Mouse (Mus musculus): ENCODE data around the gene Parp3. TPM values are rescaled to one million over a fixed set of nuclear protein-coding genes. Genes with fewer than 3 reads are reported as not detected.

Gene Parp3
- total and polyA plus RNA-seq, 2 experiments from 2014 or later: 2.8 to 7.2 TPM

DNA sequence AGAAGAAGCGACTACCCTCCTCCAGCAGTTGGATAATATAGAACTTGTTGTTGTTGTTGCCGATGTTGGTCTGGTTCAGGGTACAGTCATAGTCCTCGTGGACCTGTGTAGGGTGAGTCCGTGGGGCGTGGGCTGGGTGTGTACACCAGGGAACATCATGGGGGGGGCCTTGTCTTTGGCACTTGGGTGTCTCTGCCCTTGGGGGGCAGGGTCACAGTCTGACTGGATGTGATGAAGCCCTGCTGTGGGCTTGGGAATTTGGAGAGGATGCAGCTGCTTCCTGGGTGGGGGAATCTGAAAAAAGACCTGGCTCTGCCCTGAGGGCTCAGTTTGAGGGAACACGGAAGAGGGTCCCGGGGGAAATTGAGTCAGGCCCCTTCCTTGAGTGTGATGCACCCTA is 1.7 kb downstream of the Parp3 start:
- Histone ChIP-seq H3K9ac (replicated peaks; ENCODE audit: low read depth, low read length) (no peak overlapping the region), H3K4me1 (ENCODE audit: control insufficient read depth, insufficient read depth) (peaks cover 32% of the 10 kb centered on the region)

DNA sequence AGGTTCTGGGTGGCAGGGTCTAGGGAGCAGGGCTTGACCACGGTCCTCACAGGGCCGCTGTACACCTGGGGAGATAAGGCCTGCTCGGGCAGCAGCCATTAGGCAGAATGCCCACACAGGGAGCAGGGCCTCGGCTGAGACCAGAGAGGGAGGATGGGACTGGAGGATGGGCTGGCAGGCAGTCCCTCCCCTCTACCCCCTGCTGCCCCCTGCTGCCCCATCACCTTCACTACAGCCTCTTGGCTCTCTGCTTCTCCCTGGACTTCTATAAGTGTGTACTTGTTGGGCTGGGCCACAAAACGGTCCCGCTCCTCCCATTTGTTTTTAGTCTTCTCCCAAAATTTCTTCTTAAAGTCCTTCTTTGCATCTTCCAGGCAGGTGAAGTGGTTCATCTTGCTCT is 2.3 kb downstream of the Parp3 start:
- TF ChIP-seq EP300 (IDR thresholded peaks at IDR 0.05; ENCODE audit: low read depth) (no peak), CTCF (IDR thresholded peaks at IDR 0.05; ENCODE audit: low read depth) (peak; percentile 70)
- ATAC-seq (ENCODE audit: insufficient read depth, low read depth) (0 out of 2 replicates have a peak, but pooled peaks have one; percentile 1), DNase-seq (ENCODE audit: low spot score) (peak; percentile 68)
- Histone ChIP-seq H3K36me3 (replicated peaks; ENCODE audit: control insufficient read depth, insufficient read depth, low read length) (no peaks in the 10 kb centered on the region), H3K9ac (replicated peaks; ENCODE audit: low read depth, low read length) (no peak overlapping the region), H3K27me3 (ENCODE audit: control insufficient read depth, insufficient read depth, low read length) (no peaks in the 10 kb centered on the region), H3K27ac (ENCODE audit: low read depth) (no peak overlapping the region), H3K4me1 (ENCODE audit: control insufficient read depth, insufficient read depth) (peaks cover 32% of the 10 kb centered on the region), H3K4me3 (ENCODE audit: low read depth, low read length) (no peak overlapping the region), H3K9me3 (replicated peaks; ENCODE audit: control insufficient read depth, low read length) (no peaks in the 10 kb centered on the region), H3K4me2 (ENCODE audit: low read depth, low read length) (no peak overlapping the region)
- 4% methylated on average over 6 of the region's 6 CpGs for WGBS

More for the DNA sequence above, 1.7 kb downstream of the Parp3 start:
- no peaks in the 10 kb centered on the region for H3K9me3 ChIP-seq (replicated peaks; ENCODE audit: control insufficient read depth, low read length)
- no peak overlapping the region for H3K4me3 ChIP-seq (ENCODE audit: low read depth, low read length)
- 66% methylated on average over 7 of the region's 7 CpGs for WGBS
- H3K36me3 ChIP-seq (replicated peaks; ENCODE audit: control insufficient read depth, insufficient read depth, low read length): no peaks in the 10 kb centered on the region
- H3K27me3 ChIP-seq (ENCODE audit: control insufficient read depth, insufficient read depth, low read length): no peaks in the 10 kb centered on the region
- ATAC-seq (ENCODE audit: insufficient read depth, low read depth) (no peak), DNase-seq (ENCODE audit: low spot score) (no peak)
- TF ChIP-seq EP300 (IDR thresholded peaks at IDR 0.05; ENCODE audit: low read depth): no peak
- TF ChIP-seq CTCF (IDR thresholded peaks at IDR 0.05; ENCODE audit: low read depth): no peak
- H3K27ac ChIP-seq (ENCODE audit: low read depth): no peak overlapping the region
- H3K4me2 ChIP-seq (ENCODE audit: low read depth, low read length): 0 out of 2 replicates have a peak overlapping the region, but pooled peaks have one; percentile 56

DNA sequence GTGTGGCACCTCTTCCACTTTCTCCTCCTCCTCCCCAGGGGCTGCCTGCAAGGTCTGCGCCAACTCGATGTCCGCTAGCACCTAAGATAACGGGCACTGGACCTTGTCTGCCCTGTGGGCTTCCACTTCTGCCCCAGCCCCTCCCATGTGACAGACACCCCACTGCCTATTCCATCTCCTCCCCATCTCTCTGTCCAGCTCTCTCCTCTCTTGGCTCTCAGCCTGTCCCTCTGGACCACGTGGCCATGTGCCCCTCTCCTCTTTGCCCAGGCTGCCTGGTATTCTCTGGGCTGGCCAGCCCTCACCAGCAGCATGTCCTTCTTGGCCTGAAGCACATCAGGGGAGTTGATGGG is 3.0 kb downstream of the Parp3 start:
- ATAC-seq (ENCODE audit: insufficient read depth, low read depth) (no peak), DNase-seq (ENCODE audit: low spot score) (no peak)
- Histone ChIP-seq H3K4me1 (ENCODE audit: control insufficient read depth, insufficient read depth) (peaks cover 32% of the 10 kb centered on the region), H3K4me3 (ENCODE audit: low read depth, low read length) (no peak overlapping the region), H3K4me2 (ENCODE audit: low read depth, low read length) (no peak overlapping the region), H3K36me3 (replicated peaks; ENCODE audit: control insufficient read depth, insufficient read depth, low read length) (no peaks in the 10 kb centered on the region), H3K27me3 (ENCODE audit: control insufficient read depth, insufficient read depth, low read length) (no peaks in the 10 kb centered on the region), H3K27ac (ENCODE audit: low read depth) (no peak overlapping the region), H3K9me3 (replicated peaks; ENCODE audit: control insufficient read depth, low read length) (no peaks in the 10 kb centered on the region), H3K9ac (replicated peaks; ENCODE audit: low read depth, low read length) (no peak overlapping the region)
- no peak for TF ChIP-seq CTCF (IDR thresholded peaks at IDR 0.05; ENCODE audit: low read depth)
- no peak for TF ChIP-seq EP300 (IDR thresholded peaks at IDR 0.05; ENCODE audit: low read depth)
- 74% methylated on average over 5 of the region's 5 CpGs for WGBS

DNA sequence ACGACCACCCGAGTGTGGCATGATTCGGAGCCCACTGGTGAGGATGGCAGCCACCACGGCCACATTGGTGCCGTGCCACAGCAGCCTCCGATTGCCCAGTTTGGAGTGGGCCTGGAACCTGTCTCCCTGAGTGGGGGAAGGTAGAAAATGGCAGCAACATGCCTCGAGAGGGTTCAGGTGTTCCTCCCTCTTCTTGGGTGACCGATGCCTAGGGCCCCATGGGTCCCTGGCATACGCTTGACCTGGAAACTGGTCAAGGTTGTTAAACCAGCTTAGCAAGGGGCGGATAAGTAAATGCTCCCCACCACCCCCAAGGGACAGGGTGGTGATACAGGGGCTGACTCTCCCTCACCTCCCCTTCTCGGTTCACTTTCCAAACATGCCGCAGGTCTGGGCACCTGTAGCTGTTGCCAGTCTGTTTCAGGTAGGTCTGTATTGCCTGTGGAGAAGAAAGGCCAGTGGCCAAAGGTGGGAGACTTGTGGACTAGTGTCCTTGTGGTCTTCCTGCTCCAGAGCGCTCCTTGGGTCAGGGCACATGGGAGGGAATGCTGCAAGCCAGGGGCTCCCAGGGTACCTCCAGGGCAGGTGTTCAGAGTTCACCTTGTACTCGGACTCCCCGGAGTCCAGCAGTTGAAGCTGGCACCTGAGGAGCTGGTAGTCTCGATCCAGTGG is 3.5 kb downstream of the Parp3 start:
- Histone ChIP-seq H3K27ac (ENCODE audit: low read depth) (peak overlapping the region; percentile 32; the same call in 1 of the 2 replicates), H3K9ac (replicated peaks; ENCODE audit: low read depth, low read length) (no peak overlapping the region), H3K36me3 (replicated peaks; ENCODE audit: control insufficient read depth, insufficient read depth, low read length) (no peaks in the 10 kb centered on the region), H3K9me3 (replicated peaks; ENCODE audit: control insufficient read depth, low read length) (no peaks in the 10 kb centered on the region), H3K4me3 (ENCODE audit: low read depth, low read length) (no peak overlapping the region), H3K27me3 (ENCODE audit: control insufficient read depth, insufficient read depth, low read length) (no peaks in the 10 kb centered on the region), H3K4me1 (ENCODE audit: control insufficient read depth, insufficient read depth) (peaks cover 30% of the 10 kb centered on the region), H3K4me2 (ENCODE audit: low read depth, low read length) (no peak overlapping the region)
- WGBS: 96% methylated on average over 16 of the region's 16 CpGs
- no peak for DNase-seq (ENCODE audit: low spot score)
- TF ChIP-seq EP300 (IDR thresholded peaks at IDR 0.05; ENCODE audit: low read depth) (no peak), CTCF (IDR thresholded peaks at IDR 0.05; ENCODE audit: low read depth) (no peak)
- no peak for ATAC-seq (ENCODE audit: insufficient read depth, low read depth)

DNA sequence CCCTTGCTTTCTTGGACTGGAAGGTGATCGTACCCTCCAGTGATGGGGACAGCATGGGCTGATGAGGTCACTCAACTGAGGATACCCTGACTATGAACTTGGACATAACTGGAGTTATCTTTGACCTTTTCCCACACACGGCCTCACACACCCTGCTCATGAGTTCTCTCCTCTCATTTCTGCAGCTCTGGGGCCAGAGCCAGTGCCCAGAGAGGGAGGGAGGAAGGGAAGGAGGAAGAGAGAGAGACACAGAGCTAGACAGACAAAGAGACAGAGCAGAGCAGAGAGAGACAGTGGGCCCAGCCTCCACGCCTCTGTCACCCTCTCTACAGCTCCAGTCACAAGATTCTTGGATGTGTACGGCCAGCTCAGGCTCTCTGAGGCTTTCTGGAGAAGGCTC is 4.4 kb downstream of the Parp3 start:
- H3K9me3 ChIP-seq (replicated peaks; ENCODE audit: control insufficient read depth, low read length): no peaks in the 10 kb centered on the region
- no peaks in the 10 kb centered on the region for H3K36me3 ChIP-seq (replicated peaks; ENCODE audit: control insufficient read depth, insufficient read depth, low read length)
- H3K4me1 ChIP-seq (ENCODE audit: control insufficient read depth, insufficient read depth): peaks cover 21% of the 10 kb centered on the region
- no peaks in the 10 kb centered on the region for H3K27me3 ChIP-seq (ENCODE audit: control insufficient read depth, insufficient read depth, low read length)
- no peak overlapping the region for H3K4me2 ChIP-seq (ENCODE audit: low read depth, low read length)
- no peak overlapping the region for H3K4me3 ChIP-seq (ENCODE audit: low read depth, low read length)
- ATAC-seq (ENCODE audit: insufficient read depth, low read depth) (no peak), DNase-seq (ENCODE audit: low spot score) (no peak)
- H3K27ac ChIP-seq (ENCODE audit: low read depth): peak overlapping the region; percentile 32
- whole genome bisulfite sequencing: 45% methylated on average over 4 of the region's 4 CpGs
- no peak overlapping the region for H3K9ac ChIP-seq (replicated peaks; ENCODE audit: low read depth, low read length)
- no peak for TF ChIP-seq EP300 (IDR thresholded peaks at IDR 0.05; ENCODE audit: low read depth)
- no peak for TF ChIP-seq CTCF (IDR thresholded peaks at IDR 0.05; ENCODE audit: low read depth)

DNA sequence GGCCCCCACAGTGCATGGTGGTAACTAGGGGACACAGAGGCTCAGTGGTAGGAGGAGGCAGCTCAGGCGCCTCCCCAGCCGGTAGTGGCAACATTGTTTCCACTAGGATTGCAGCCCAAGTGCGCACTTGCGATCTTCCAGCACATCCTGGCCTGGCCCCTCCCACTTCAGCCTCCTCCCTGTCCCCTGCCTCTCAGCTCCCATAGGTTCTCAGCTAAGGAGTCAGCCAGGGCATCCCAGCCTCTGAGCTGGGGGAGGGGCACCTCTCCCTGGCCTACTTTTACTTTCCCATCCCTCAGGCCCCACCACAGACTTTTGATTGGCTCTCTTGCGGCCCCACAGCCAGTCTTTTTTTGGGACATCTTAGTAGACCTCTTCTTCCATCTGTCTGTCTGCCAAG is 4.9 kb downstream of the Parp3 start:
- TF ChIP-seq CTCF (IDR thresholded peaks at IDR 0.05; ENCODE audit: low read depth) (no peak), EP300 (IDR thresholded peaks at IDR 0.05; ENCODE audit: low read depth) (no peak)
- 17% methylated on average over 5 of the region's 5 CpGs for WGBS
- H3K36me3 ChIP-seq (replicated peaks; ENCODE audit: control insufficient read depth, insufficient read depth, low read length): no peaks in the 10 kb centered on the region
- peak overlapping the region; percentile 35; the same call in 1 of the 2 replicates for H3K4me2 ChIP-seq (ENCODE audit: low read depth, low read length)
- peak overlapping the region; percentile 32; the same call in 1 of the 2 replicates for H3K27ac ChIP-seq (ENCODE audit: low read depth)
- H3K9ac ChIP-seq (replicated peaks; ENCODE audit: low read depth, low read length): no peak overlapping the region
- peak; percentile 73 for DNase-seq (ENCODE audit: low spot score)
- H3K27me3 ChIP-seq (ENCODE audit: control insufficient read depth, insufficient read depth, low read length): no peaks in the 10 kb centered on the region
- H3K4me3 ChIP-seq (ENCODE audit: low read depth, low read length): no peak overlapping the region
- H3K9me3 ChIP-seq (replicated peaks; ENCODE audit: control insufficient read depth, low read length): no peaks in the 10 kb centered on the region
- H3K4me1 ChIP-seq (ENCODE audit: control insufficient read depth, insufficient read depth): peaks cover 20% of the 10 kb centered on the region
- ATAC-seq (ENCODE audit: insufficient read depth, low read depth): peak; percentile 23
